Mouse (Mus musculus): Measurements from ENCODE around the gene B4galt5.

- TF ChIP-seq ZMIZ1 (IDR thresholded peaks at IDR 0.05; ENCODE audit: low read depth, low read length) (no peak), NRF1 (IDR thresholded peaks at IDR 0.05; ENCODE audit: insufficient read depth, low read depth, low read length, poor library complexity, severe bottlenecking) (no peak), ZNF384 (IDR thresholded peaks at IDR 0.05; ENCODE audit: low read depth, low read length) (no peak), CTCF (IDR thresholded peaks at IDR 0.05 in 2 of 3, conservative IDR thresholded peaks at IDR 0.05 in 1 of 3; ENCODE audit: control insufficient read depth in 1 of 3, insufficient read depth in 1 of 3, low read depth in 2 of 3, low read length in 3 of 3, poor library complexity in 1 of 3, severe bottlenecking in 1 of 3) (no peak)
These were observed 48.0 kb downstream of the B4galt5 start for GRCm38 (mm10) chr2:167300943-167301497.
